Mouse (Mus musculus): ENCODE results near the gene Arfgef3. TPM values are rescaled to one million over a fixed set of nuclear protein-coding genes. Genes with fewer than 3 reads are reported as not detected.
"Not testable (repeated sequence)": the region's sequence is repeated elsewhere in the genome, so short reads cannot be mapped to it uniquely, and the experiment has no call there.

Gene Arfgef3
- total RNA-seq, 2 experiments from 2014 or later, result 0.05 to 0.12 TPM

DNA sequence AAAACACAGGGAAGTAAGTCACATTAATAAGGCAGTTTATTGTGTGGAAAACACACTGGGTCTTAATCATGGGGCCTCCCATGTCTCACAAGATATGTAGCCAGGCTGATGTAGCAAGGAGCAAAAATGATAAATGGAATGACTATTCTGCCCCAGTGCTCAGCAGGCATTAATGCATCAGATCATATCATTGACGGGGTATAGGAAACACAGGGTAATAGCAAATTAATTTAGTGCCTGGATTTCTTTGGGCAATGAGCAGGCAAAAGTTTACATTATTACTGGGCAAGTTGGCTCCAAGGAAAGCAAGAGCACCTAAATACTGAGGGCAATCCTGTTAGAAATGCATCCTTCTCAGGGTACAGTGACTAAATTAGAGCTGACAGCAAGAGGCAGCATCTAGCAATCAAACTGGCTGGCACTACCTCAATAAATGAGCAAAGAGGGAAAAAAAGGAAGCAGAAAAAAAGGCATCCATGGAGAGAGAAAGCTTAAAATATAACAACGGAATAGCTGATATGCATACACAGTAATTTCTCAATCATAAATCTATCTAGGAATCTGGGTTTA lies 62.3 kb downstream of the Arfgef3 start:
- DNase-seq (ENCODE audit: low spot score), result no peak

DNA sequence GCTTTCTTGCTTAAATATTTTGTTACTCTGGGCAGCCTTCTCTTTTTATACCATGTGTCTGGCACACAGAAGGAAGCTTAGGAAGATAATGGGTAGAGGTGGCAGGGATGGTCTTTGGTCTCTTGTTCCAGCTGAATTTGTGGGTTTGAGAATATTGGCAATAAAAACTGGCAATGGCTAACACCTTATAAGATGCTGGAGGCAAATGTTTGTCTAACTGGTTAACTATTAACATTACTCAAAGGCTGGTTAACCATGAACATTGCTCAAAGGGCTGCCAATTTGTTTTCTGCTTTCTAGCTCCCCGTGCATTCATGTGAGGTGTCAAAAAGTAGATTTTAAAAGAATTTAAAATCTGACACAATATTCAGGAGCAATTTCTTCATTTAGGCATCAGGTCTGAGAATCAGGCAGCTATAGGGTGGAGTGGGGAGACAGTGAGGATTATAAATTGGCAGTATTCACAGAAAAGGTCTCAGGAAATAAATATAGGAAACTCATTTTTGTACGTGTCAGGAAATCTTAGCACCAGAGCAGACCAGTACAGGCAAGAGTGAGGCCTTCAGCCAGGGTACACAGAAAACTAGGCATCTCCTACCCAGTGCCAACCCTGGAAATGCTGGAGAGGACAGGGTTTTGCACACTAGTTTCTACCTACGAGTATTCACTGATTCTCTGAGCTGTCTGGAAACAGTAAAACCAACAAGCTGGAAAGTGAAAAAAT lies 62.9 kb downstream of the Arfgef3 start:
- no peak for DNase-seq (ENCODE audit: low spot score)

DNA sequence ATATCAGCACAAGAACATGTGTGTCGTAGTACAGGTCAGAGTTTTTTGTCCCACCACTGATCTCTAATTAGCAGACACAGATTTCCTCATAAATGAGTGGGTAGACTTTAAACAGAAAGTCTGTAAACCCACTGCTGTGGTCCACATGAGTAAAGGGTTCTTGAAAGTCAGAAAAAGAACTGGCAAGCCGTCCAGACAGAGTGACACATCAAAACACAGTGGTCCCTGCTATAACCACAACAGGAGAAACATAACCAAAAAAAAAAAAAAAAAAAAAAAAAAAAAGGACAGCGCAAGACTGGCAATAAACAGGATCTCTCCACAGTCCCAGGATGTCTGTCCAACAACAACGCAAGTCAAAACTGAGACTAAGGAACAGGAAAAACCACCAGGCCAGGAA lies 64.9 kb downstream of the Arfgef3 start:
- no peak for DNase-seq (ENCODE audit: low spot score)

DNA sequence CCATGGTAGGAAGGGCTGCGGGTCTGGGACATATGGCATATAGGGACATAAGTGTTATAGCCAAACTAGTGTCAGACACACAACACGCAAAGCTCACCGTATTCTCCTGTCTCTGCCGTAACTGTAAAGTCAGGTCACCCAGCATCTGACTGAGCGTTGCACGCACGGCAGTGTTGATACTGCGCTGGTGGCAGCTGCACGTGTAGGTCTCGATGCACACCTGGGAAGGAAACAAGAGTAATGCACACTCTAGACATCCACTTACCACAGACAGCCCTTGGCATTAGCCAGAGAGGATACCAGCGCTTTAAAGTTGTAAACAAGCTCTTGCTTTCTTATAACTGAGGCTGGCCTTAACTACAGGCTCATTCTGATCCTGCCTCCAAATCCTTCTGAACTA lies 79.0 kb downstream of the Arfgef3 start:
- DNase-seq (ENCODE audit: low spot score), result no peak

DNA sequence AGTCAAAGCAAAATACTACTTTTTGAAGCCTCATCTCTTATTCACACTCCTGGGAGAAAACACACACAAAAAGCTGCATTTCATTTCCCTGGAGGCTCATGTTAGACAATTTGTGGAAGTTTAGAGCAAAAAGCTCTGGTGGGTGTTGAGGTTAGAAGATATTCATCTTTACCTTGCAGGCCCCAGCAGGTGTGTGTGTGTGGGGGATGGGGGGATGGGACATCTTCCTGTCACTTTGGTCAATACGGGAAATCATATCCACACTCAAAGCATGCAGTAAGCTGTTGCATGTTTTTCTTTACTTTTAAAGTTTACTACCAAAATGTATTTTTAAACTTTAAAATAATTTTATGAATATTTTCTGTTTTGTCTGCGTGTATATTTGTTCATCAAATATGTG lies 79.7 kb downstream of the Arfgef3 start:
- DNase-seq (ENCODE audit: low spot score), result no peak

DNA sequence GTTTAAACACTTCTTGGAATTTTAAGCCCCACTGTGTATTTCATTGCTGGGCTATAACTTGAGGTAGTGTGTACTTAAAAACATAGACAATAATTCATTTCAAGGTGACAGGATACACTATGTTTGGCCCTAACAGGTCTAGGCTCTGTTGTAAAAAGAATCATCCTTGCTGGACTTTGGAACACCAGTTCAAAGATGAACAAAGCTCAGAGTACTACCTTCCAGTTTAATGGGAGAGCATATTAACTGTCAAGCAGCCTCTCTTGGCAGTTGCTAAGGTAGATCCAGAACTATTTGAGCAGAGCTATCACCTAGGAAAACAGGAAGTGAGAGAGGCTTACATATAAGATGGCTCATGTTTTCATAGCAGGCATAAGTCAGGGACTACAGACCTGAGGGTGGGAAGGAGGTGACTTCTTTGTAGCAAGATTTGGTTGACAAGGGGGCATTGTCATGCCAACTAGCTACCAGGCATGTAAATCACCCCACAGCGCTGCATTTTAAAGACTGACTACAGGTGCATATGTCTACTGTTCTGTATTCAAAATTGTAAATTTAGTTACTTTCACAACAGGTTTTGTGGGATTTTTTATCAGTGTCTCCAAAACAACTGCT lies 82.0 kb downstream of the Arfgef3 start:
- no peak for DNase-seq (ENCODE audit: low spot score)

DNA sequence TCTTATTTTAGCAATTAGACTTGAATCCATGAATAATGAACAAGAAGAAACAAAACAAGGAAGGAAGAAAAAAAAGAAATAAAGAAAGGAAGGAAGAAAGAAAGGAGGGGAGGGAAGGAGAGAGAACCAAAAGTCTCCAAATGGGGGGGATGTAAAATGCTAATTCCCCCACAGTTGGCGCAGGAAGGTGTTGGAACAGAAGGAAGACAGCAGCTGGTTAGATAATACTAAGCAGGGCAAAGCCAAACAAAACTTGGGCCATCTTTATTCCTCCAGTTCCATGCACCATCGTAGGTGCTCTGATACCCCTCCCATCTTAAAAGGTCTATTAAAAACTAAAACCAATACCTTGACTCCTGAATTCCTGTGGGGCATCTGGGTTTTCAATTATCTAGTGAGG lies 82.8 kb downstream of the Arfgef3 start:
- no peak for DNase-seq (ENCODE audit: low spot score)

DNA sequence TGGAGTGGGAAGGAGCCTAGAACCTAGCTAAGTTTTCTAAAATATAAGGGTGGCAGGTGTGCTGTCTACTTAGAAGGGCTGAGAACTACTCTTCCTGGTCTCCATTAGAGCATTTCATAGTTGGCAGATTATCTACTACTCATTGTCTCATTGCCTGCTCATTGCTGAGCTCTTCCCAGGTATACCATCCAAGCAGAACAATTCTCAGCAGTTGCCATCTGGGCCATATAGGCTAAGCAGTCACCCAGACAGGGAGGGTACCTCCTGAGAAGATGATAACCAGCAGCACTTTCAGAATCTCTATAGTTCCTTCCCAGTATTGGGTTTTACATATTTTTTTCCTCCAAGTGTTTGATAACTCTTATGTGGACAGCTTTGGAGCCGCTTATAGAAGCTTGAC lies 86.2 kb downstream of the Arfgef3 start:
- no peak for DNase-seq (ENCODE audit: low spot score)

DNA sequence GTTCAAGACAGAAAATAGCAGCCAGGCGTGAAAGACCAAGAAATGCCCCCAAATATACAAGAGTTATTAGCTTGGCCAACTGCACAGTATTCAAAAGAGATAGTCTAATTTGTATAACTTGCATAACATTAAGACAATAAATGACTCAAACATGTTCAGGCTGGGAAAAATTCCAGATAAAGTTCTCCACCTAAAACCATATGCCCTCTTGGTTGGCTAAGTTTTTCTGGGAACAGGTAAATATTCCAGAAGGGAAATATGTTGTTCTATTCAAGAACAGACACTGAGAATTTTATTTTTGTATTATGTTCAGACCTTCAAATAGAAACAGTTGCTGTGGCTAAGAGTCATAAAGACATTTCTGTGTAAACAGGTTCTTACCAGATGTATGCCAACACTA lies 96.7 kb downstream of the Arfgef3 start:
- no peak for DNase-seq (ENCODE audit: low spot score)

DNA sequence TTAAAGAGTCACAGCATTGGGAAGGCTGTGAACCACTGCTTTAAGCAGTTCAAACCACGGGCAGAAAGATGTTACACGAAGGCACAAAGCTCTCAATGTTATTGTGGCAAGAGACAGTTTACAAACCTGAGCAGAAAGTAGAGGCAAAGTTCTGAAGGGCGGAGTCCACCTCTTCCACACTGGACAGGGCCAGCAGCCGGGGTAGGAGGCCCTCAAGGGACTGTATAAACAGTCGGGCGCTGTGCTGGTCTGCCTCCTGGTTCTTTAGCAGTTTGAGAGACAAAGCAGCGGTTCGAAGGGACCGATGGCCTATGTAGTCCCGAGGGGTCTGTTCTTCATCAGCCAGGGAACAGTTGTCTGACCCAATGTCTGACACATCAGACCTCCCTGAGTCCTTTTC lies 97.7 kb downstream of the Arfgef3 start:
- DNase-seq (ENCODE audit: low spot score), result no peak

DNA sequence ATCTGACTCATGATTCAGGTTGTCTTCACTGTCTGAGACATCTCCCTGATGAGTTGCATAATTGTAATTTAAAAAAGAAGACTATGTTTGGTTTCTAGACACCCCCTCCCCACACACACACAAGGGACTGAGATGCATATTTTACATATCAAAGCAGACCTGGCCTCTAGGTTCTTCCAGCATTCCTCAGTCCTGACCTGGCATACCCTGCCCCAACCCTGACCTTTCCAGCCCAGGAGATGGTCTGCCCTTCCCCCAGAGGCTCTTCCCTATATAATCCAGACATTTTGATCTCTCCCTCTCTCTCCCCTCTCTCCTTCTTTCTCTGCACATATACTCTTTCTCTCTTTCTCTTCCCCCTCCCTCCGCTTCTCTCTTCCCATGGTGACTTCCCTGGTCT lies 99.4 kb downstream of the Arfgef3 start:
- DNase-seq (ENCODE audit: low spot score), result no peak

DNA sequence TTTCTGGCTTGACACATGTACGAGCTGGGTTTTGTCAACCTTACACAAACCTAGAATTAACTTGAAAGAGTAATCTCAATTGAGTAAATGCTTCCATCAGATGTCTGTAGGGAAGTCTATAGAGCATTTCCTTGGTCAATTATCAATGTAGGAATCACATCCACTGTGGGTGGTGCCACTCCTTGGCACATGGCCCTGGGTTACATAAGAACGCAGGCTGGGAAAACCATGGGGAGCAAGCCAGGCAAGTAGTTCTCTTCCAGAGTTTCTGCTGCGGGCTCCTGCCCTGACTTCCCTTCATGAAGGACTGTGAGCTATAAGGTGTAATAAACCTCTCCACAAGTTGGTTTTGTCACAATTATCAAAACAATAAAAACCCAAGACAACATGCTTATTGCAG lies 100.2 kb downstream of the Arfgef3 start:
- DNase-seq (ENCODE audit: low spot score), result no peak

DNA sequence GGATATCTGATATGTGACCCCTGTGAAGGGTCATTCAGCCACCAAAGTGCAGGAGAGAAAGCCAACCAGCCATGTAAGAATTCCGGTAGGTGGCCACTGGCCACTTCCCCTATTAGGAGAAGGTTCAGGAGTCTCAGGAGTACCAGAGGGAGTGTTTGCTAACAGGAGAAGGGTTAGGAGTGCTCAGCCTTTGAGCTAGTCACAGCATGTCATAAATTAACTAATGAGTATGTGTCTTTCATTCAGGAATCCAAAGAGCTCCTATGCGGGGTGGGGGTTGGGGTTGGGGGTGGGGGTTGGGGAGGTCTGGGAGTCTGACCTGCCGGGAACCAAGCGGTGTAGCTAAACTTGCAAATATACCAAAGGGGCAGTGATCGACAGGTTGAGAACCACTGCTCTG lies 100.9 kb downstream of the Arfgef3 start:
- no peak for DNase-seq (ENCODE audit: low spot score)

DNA sequence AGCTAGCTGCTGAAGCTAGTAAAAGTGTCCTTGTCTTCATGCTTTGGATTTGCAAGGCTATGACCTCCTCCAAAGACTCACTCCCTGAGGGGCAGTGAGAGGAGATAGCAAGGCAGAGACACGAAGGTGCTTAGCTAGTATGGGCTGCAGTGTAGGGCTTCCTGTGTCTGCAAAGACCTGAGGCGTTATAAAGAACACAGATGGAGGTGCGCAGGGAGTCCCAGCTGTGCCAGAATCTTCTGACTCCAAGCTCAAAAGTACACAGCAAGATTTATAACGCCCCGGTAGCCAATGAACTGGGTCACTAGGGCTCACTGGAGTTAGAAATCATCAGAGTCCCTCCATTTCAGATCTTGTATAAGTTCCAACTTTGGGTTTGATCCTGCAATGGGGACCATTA lies 103.2 kb downstream of the Arfgef3 start:
- no peak for DNase-seq (ENCODE audit: low spot score)

DNA sequence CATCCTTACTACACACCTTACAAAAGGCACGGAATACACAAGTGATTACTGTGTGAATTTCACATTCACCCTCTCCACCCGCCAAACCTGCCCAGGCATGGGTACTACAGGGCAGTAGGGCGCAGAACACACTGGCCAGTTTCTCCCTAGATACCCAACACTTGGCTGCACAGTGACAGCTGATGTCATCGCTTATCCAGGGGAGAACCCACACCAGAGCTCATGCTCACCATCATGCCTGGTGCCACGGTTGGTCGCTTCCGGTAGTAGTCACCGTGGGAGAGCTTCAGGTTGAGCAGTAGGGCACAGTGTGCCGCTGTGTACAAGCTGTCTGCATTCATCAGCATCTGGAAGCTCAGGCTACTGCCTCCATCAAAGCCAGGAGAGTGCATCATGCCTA lies 108.3 kb downstream of the Arfgef3 start:
- no peak for DNase-seq (ENCODE audit: low spot score)

DNA sequence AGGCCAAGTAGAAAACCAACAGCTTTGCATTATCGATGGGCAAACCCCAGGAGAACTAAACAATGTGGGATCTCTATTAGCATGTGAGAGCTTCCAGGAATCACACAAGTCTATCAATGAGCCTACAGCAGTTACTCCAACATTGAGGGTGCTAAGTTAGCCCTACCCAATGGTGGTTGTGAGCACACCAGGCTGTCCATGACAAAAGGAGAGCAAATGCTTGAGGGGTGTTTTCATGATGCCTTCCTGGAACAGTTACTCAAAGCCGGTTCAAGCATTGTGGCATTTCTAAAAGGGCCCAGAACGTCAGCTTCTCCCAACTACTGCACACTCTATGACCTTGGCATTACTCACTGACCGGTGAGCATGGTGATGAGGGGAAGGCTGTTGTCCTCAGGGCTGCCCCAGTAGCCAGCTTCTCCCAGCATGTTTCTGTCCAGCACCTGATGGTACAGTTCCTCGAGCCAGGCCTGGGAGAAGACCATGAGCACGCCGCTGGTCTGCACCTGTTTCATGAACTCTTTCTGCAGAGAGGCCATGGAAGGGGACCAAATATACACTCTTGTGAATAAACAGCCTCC lies 109.3 kb downstream of the Arfgef3 start:
- DNase-seq (ENCODE audit: low spot score), result no peak

DNA sequence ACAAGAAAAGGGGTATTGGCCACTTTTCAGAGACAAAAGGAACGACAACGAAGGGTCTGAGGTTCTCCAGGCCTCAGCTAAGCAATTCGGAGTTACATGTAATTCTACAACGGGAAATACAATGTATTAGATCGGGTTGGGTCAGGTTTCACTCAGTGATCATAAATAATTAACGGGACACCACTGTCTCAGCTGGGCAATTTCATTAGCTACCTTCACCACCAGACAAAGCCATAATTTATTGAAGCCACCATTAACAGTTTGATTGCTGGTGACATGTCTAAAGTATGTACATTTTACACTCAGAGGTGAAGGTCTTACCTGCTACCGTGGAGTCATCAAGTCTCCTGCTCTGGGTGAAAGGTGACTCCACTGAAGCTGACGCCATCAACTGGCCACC lies 113.3 kb downstream of the Arfgef3 start:
- no peak for DNase-seq (ENCODE audit: low spot score)

DNA sequence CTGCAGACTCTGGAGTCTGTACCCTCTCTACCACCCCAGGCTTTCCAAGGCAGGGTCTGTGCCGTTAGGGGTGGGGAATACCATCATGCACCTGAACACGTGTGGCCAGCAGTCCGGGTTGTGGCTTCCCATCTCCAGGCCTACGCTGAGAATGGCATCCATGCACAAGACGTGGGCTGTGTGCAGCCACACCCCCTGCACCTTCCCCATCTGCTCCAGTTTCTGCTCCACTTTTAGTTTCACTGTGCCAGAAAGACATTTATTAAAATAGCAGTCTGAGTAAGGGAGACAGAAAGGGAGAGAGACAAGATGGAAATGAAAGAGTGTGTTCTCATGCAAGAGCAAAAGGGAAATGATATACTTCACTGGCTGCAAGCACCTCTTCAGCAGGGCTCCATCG lies 116.2 kb downstream of the Arfgef3 start:
- DNase-seq (ENCODE audit: low spot score), result no peak

DNA sequence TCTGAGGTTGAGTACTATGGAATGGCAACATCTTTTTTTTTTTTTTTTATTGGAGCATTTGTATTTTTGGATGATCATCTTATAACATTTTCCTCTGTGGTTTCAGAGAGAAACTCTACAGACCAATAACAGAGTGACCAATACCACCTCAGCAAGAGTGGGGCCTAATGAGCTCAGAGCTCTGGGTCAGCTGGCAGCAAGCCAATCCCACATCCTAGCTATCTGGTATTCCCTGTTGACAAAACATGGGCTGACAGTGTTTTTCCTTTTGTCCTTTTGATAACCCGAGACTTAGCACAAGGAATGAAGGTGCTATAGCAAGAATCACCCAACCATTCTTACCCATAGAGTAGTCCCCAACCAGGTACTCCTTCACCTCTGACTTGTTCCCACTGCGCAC lies 131.0 kb downstream of the Arfgef3 start:
- DNase-seq (ENCODE audit: low spot score), result no peak

DNA sequence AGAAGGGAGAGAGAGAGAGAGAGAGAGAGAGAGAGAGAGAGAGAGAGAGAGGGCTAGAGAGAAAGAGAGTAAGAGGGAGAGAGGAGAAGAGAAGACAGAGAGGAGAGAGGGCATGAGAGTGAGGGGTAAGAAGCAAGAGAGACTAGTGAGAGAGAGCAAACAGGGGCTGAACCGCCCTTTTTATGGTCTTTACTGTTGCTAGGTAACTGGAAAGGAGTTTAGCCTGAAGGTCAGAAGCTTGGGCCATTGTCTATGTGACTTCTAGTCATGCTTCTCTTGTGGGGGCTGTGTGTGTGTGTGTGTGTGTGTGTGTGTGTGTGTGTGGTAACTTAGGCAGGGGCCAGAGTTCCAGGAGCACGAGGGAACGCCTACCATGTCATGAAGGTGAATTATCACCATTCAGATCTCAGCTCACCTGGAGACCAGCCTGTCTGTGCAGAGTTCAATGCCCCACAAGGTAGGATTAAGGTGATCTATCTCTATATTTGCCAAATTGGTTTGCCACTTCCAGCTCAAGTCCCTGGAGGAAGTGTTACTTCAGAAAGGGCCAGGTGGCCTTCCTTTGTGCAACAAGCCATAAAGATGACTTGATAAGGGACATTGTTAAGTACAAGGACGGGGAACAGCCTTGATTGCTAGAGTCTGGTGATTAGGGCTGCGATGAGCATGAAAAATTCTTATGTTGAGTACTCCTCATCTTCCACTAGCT lies 138.8 kb downstream of the Arfgef3 start:
- DNase-seq (ENCODE audit: low spot score), result not testable (repeated sequence)

DNA sequence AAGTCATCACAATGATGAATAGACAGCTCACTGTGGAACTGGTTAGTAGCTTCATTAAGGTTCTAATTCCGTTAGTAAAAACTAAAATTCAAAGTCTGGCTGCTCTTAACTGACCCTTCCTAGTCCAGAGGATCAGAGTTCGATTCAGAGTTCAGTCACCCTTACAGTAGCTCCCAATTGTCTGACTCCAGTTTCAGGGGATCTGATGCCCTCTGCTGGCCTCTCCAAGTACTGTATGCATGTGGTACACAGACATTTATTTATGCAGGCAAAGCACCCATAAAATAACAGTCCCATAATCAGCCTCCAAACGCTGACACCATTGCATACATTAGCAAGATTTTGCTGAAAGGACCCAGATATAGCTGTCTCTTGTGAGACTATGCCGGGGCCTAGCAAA lies 141.7 kb downstream of the Arfgef3 start:
- DNase-seq (ENCODE audit: low spot score), result peak; percentile 66

DNA sequence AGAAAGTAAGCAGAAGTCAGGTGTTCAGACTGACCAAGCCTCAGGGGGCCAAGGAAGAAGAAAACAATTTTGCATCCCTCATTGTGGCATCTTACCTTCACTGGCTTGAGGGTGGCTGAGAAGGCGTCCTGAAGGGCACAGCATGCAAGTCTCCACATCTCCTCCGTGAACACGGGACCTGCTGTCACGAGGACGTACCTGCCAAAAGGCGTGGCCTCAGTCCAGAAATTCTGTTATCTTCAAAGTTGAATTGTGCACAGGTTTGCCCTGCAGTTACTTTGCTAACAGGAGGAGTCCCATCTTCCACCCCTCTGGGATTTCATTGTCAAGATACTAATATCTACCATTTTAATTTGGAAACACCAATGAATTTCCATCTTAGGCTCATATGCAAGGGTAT lies 146.1 kb downstream of the Arfgef3 start:
- DNase-seq (ENCODE audit: low spot score), result no peak
